Mouse (Mus musculus): ENCODE results near the gene Gm17026. TPM values are rescaled to one million over a fixed set of nuclear protein-coding genes. Genes with fewer than 3 reads are reported as not detected.

Gm17026 gene
- polyA plus RNA-seq (2014; fragmentation: Illumina TruSeq; extraction: RNeasy Lipid Tissue Mini Kit (QIAGEN cat#74804); ENCODE audit: low read depth, low replicate concordance): not detected

GRCm38 (mm10) chr14:42259948-42260347 lies at the start of gene Gm17026:
TSS of gene Gm17026 (minus strand) at chr14:42260048.

GRCm38 (mm10) chr14:42297258-42297657 lies 37.4 kb upstream of the Gm17026 start, which contains the start of gene Gm9611:
TSS of gene Gm9611 (minus strand) at chr14:42297358.

Other genes starting within 250 kb of the Gm17026 start
- gene Gm7951, start 142.7 kb downstream of the Gm17026 start, polyA plus RNA-seq (2014; fragmentation: Illumina TruSeq; extraction: RNeasy Lipid Tissue Mini Kit (QIAGEN cat#74804); ENCODE audit: low read depth, low replicate concordance): not detected
- not detected for gene Gm17027, start 97.4 kb downstream of the Gm17026 start, polyA plus RNA-seq (2014; fragmentation: Illumina TruSeq; extraction: RNeasy Lipid Tissue Mini Kit (QIAGEN cat#74804); ENCODE audit: low read depth, low replicate concordance)
- gene Gm3573, start 69.3 kb downstream of the Gm17026 start, polyA plus RNA-seq (2014; fragmentation: Illumina TruSeq; extraction: RNeasy Lipid Tissue Mini Kit (QIAGEN cat#74804); ENCODE audit: low read depth, low replicate concordance): not detected
- gene Gm9611, start 37.3 kb upstream of the Gm17026 start, polyA plus RNA-seq (2014; fragmentation: Illumina TruSeq; extraction: RNeasy Lipid Tissue Mini Kit (QIAGEN cat#74804); ENCODE audit: low read depth, low replicate concordance): not detected
- gene Gm7995, start 50.2 kb upstream of the Gm17026 start, polyA plus RNA-seq (2014; fragmentation: Illumina TruSeq; extraction: RNeasy Lipid Tissue Mini Kit (QIAGEN cat#74804); ENCODE audit: low read depth, low replicate concordance): not detected
- not detected for gene Gm8005, start 179.6 kb upstream of the Gm17026 start, polyA plus RNA-seq (2014; fragmentation: Illumina TruSeq; extraction: RNeasy Lipid Tissue Mini Kit (QIAGEN cat#74804); ENCODE audit: low read depth, low replicate concordance)
- not detected for gene Gm8011, start 203.8 kb upstream of the Gm17026 start, polyA plus RNA-seq (2014; fragmentation: Illumina TruSeq; extraction: RNeasy Lipid Tissue Mini Kit (QIAGEN cat#74804); ENCODE audit: low read depth, low replicate concordance)
- not detected for gene Gm8020, start 242.3 kb upstream of the Gm17026 start, polyA plus RNA-seq (2014; fragmentation: Illumina TruSeq; extraction: RNeasy Lipid Tissue Mini Kit (QIAGEN cat#74804); ENCODE audit: low read depth, low replicate concordance)

All from liver, adult 10 weeks (tissue).